Mouse (Mus musculus) erythroblast, adult 5-6 weeks (primary cell): ENCODE results near the gene Ube2n. TPM values are rescaled to one million over a fixed set of nuclear protein-coding genes. Genes with fewer than 3 reads are reported as not detected.

Source experiments
- ATAC-seq: replicated peaks from 2 replicates; pipeline ENCODE4 v1.8.0; 2016; ENCODE audit warnings: moderate number of reproducible peaks, mild to moderate bottlenecking, moderate TSS enrichment, inconsistent platforms; ENCODE audit not compliant: poor library complexity, low FRiP score, severe bottlenecking
- total RNA-seq, 2 experiments: library from RNA; stranded (forward) in 1 of 2; stranded (reverse) in 1 of 2; fragments of 150-400 nt in 1 of 2; fragments of 200-764, 138-1000 nt in 1 of 2; gene quantifications; 2 replicates each; pipeline versions ENCODE4 v1.2.3 to v1.2.4; 2015 to 2017; ENCODE audit warnings: low replicate concordance in 2 of 2

The Ube2n gene
- total RNA-seq (2015; ENCODE audit: low replicate concordance) (139 and 159 TPM in 2 replicates), total RNA-seq (2017; ENCODE audit: low replicate concordance) (19.4 and 23.5 TPM in 2 replicates)

DNA sequence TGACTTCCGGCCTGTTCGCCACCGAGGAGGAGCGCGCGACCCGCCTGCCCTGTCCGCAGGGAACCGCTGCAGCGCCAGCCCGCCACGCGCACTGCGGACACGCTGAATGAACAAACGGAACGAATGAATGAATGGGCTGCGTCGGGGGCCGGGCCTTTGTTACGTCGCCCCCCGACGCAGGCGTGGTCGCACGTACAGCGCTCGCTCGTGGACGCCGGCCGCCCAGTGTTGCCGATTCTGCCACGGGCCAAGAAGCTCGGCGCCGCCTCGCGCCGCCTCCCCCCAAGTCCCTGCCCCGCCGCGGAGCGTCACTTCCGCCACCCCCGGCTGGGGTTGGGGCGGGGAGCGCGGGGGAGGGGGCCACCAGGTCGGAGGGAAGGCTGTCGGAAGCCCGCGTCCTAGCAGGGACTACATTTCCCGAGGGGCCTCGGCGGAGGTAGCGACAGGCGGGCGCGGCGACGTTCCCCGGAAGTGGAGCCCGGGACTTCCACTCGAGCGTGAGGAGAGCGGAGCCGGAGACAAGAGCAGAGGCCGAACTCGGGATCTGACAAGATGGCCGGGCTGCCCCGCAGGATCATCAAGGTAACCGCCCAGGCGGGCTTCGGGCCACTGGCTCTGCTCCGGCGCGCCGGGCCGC lies at the start of gene Ube2n:
Ube2n (plus strand) TSS at position 490 of the 637 bp plus-strand sequence.
- peak; percentile 89 for ATAC-seq

DNA sequence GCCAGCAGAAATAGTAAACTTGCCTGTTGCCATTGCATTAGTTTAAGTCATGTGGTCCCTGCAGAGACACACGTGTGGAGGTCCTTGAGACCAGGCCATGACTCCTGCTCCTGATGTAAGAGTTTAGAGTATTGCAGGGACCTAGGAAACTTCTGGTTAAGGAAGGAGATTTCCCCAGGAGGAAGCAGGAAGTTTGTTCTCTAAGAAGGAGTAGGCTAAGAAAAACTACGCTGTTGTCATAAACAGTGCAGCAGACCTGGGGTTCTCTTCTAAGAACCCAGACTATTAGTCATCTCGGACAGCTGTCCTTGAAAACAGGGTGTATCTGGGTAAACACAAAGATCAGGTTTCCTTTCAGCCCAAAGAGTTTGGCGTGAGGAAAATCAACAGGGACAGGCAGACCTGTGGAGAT lies 49.5 kb upstream of the Ube2n start:
- no peak for ATAC-seq

DNA sequence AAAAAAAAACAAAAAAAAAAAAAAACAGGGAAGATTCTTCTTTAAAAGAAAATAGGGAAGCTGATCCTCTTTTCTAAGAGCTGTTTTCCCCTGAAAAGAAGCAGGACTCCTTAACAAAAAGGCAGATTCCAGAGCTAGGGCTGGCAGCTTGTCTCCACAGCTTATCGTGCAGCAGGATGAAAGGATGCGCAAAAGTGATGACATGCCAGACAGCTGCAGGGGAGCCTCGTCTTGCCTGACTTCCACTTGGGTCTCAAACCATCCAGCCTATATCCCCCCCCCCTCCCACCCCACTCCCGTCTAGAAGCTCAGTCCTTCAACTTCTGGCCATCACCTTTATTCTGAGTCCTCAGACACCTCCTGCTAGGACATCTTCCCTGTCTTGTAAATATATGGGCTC lies 46.1 kb upstream of the Ube2n start:
- no peak for ATAC-seq

DNA sequence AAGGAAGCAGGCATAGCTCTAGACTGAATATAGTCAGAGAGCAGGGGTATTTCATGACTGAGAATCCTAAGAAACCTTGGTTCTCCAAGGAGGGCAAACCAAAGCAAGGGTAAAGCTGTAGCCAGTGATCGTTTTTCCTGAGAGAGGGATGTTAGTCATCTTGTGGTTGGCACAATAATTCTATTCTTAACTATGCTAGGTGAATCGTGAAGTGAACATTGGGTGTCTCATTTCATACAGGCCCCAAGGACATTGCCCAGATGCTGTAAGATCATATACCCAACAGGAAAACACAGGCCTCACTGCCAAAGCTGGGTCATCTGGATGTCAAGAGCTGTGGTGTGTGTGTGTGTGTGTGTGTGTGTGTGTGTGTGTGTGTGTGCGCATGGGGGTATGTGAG lies 43.8 kb upstream of the Ube2n start:
- ATAC-seq, result no peak

DNA sequence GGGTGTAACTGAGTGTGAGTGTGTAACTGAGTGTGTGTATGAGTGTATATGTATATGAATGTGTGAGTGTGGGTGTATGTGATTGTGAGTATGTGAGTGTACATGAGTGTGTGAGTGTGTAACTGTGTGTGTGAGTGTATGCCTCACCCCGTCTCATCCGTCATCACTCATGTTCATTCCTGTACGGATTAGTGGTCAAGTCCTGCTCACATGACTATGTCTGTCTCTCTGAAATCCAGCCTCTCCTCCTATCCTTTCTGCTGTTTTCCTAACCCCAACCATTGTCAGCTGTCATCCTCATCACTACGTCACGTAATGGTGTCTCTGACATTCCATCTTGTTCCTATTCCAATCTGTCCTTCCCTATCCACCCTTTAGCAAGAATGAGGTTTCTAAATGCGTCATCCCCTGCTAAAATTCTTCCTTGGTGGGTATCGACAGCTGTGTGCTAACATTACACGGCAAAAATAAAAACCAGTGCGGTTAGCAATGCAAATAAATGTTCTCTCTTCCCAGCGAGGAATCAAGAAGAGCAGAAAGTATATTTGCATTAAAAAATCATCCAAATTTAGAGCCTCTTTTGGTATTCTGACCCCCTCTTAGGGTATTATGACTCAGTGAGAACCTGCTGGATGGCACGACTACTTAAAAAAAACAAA lies 42.9 kb upstream of the Ube2n start:
- no peak for ATAC-seq

DNA sequence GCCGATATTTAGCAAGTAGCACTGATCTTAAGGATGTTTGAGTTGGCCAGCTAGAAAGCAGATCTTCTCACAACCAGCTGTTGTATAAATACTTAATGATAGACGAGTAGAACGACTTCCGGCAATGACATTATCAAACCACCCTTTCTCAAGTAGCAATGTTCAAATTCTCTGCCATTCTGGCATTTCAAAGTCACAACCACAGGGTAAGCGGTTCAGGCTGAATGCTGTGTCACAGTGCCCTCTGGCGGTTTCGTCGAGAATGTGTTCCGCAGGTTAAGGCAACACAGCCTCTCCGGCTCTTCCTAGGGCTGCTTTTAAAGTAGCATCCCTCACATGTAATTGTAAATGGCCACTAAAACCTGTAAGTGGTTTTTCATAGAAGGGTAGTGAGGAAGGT lies 39.0 kb upstream of the Ube2n start:
- peak; percentile 86 for ATAC-seq

DNA sequence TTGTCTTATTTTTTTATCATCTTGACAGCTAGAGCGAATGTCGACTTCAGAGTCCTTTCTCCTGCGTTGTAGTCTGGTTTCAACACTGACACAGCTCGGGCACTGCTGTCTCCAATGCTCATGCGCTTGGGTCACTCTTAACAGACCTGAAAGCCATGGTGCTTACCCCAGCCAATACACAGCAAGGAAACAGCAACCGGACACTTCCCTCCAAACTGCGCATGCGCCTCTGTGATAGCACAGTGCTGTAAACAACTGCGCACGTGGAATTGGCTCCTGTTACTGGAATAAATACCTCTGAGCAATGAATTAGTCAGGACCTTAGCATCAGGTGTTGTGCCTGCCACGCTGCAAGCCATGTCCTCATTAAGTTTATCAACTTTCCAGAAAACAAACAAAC lies 37.4 kb upstream of the Ube2n start:
- no peak for ATAC-seq

DNA sequence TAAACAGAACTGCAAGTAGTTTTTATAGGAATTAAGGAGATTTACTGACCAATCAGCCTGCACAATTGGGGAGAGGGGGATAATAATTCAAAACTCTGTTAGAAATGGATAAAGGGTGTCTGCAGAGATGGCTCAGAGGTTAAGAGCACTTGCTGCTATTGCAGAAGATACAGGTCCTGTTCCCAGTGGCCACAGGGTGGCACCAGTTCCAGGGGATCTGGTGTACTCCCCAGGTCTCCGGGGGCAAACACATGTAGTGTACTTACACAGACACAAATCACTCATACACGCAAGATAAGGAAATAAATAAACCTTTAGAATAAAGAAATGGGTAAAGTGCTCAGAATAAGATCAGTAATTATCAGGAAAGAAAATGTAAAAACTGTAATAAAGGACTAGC lies 25.3 kb upstream of the Ube2n start:
- ATAC-seq, result no peak

DNA sequence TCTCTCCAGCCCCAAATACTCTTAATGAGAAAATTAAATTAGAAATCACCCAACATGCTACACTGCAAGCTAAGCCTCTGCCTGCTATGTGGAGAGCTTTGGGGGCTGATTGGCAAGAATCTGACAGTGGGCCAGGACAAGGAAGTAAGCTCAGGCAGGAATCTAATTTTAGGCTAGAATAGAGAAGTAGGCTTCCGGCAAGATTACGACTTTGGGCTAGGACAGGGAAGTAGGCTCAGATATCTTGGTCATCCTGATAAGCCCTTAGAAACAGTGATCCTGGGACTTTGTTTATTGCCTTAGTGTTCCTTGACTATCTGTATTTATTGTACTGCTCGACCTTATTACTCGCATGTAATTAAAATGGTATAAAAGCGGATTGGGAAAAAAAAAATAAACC lies 20.7 kb upstream of the Ube2n start:
- ATAC-seq, result no peak

DNA sequence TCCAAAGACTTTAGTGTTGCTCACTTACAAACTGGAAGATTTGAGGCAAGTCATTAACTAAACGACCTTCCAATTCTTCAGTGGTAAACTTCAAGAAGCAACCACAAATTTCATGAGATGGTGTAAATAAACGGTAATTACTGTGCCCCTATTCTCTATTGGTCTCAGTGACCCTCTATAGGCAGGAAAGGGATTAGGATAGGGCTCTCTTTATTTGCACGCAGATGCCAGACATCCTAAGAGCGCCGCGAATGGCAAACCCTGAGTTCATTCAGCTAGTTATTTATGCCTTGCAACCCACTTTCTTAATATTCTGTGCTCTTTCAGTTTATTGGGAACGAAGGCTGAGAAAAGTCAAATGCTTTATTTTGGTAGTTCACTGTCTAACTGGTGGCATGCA lies 13.9 kb upstream of the Ube2n start:
- no peak for ATAC-seq

DNA sequence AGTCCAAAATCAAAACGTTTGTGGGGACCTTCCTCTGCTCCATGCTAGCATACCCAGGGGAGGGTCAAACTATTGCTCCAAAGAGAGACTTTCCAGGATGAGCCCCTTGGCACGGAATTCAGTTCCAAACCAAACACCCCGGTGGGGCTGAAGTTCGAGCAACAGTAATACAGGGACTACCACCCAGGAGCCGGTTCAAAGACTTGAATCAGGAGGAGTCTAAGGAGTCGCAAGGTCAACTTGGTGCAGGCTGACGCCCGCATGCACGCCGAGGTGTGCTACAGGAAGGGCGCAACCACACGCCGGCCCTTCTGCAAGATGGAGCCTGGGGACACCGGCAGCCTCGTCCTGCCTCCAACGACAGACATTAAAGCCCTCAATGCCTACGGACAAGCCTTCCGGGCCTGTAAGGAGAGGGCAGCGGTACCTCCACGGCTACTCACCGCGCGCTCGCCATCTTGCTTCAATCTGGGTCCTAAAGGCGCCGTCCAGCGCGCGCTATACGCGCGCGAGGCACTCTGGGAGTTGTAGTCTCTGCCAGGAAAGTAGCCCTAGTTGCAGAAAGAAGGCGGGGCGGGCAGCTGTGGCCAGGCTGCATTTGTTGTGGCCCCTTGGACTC lies 13.4 kb upstream of the Ube2n start, which contains the start of gene Mrpl42:
Mrpl42 (minus strand) TSS at position 478 of the 619 bp plus-strand sequence.
- ATAC-seq, result peak; percentile 99

DNA sequence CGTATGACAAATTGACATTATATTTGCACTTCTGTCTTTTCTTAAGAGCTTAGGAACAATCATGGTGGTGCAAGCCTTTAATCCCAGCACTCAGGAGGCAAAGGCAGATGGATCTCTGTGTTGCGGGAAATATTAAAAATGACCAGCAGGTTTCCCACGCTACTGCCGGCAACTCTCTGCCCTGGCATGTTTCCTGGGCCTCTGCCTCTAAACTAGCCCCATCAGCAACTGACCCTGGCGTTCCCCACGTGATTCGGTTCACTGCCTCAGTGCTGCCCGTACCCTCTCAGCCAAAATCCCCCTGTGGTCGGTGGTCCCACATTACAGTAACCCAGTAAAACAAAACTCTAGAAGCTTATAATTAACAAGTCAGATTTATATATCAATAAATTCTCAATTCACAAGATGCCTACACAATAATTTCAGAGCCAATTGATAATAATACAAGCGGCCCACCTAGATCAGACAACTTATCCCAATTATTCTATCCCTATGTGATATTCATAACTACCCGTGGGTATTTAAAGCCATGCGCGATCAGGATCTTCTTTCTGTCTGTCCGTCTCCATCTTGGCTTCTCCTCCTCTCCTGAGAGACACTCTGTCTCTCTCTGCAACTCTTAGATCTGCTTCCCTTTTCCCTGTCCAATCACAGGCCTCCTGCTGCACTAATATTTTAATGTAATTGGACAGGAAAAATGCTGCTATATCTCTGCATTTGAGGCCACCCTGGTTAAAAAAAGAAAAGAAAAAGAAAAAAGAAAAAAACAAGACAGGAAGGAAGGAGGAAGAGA lies 11.3 kb upstream of the Ube2n start:
- ATAC-seq, result no peak

DNA sequence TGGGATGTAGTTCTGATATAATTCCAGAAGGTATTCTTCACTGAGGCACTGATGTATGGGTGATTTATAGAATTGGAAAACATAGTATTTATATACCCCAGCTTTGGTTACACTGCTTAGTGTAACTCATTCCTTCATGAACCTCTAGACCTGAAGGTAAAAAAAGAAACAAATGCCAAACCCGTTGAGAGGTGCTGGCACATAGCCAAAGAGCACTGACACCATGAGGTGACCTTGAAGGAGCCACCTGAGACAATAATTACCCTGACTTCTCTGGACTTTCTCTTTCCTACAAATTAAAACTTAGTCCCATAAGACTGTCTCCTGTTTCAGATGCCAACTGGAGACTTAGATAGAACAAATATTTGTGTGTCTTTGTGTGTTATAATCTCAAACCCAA lies 10.6 kb upstream of the Ube2n start:
- no peak for ATAC-seq

DNA sequence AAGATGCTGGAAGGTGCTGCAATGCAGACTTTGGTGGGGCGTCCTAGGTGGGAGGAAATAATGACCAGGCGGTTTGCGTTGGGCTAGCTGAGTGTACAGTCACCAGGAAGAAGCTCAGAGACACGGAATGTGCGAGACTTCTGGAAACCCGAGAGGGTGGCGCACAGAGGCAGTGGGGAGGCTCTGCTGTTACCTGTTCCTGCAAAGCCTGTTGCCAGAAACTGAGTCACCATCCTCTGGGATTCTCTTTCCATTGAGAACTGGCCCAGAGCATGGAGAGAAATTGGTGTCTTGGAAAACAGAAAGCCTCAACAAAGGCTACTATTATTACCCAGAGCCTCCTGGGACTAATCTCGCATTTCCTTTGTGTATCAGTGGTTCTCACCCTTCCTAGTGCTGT lies 6.8 kb upstream of the Ube2n start:
- ATAC-seq, result no peak

DNA sequence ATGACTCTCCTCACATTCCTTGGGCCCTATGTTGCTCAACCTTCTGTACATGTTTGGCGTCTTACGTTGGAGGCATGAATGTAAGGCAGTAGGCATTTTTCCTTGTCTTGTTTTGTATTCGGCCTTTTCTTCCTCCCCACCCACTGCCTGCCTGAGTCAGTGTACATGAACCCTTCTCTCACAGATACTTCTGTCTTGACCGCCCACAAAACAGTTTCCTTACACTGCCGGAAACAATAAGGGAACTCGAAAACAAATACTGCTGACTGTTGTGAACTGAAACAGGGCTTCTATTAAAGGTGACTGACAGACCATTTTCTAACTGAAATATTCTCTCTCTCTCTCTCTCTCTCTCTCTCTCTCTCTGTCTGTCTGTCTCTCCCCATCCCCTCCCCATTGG lies 6.2 kb upstream of the Ube2n start:
- ATAC-seq, result no peak

DNA sequence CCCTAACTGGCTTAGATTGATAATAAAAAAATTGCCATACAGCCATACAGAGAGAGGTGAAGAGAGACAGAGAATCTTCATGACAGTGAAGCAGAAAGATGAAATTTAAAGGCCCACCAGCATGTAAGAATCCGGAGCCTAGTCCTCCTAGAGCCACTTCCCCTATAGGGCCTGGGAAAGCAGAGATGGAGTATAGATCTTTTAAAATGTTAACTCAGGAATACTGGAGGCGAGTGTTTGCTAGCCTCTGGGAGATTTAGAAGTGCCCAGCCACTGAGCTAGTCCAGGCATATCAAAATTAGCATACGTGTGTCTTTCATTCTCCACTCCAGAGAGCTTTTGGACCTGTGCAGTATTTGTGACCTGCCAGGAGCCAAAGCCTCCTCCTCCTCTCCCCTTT lies 5.7 kb upstream of the Ube2n start:
- ATAC-seq, result no peak

DNA sequence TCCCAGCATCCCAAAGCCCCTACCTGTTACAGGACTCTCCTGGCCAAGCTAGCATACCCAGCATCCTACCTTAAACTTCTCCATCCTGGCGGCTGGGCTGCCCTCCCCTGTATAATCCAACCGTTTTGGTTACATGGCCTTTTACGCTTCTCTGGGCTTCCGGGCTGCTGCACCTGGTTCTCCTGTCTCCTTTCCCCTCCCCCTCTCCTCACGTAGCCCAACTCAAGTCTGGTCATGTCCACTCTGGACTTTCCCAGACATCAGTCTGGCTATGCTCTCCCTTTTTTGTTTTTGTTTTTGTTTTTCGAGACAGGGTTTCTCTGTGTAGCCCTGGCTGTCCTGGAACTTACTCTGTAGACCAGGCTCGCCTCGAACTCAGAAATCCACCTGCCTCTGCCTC lies 2.3 kb upstream of the Ube2n start:
- ATAC-seq, result no peak

DNA sequence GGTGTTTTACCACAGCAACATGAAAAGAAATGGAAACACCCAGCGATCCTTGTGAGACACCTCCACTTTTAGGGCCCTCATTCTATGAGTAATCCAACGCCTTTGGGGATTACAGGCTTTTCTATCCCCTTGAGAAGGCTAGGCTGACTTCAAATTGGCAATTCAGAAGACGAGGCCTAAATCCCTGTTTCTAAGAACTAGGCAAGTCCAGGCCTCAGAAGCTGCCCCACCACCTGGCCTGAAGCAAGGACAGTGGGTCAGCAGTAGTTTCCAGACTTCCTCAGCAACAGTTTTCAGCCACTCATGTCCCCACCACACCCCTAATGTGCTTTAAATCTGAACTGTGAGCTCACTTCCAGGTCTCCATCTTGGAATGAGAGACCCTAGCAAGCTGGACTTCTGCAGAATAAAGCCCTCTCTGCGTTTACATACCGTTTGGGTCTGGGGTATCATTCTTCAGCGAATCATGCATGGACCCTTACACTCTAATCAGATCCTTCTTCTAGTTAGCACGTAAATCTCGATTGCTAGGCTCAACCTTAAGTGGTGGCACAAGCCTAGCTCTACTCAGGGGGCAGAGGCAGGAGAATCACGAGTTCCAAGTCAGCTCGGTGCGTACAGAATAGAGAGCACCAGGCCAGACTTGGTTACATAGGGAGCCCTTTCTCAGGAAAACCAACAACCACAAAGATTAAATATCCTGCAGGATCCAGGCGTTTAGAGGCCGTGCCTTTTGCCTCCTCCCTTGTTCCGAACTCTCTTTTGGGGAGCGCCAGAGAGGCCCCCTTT lies 983 bp upstream of the Ube2n start:
- no peak for ATAC-seq

DNA sequence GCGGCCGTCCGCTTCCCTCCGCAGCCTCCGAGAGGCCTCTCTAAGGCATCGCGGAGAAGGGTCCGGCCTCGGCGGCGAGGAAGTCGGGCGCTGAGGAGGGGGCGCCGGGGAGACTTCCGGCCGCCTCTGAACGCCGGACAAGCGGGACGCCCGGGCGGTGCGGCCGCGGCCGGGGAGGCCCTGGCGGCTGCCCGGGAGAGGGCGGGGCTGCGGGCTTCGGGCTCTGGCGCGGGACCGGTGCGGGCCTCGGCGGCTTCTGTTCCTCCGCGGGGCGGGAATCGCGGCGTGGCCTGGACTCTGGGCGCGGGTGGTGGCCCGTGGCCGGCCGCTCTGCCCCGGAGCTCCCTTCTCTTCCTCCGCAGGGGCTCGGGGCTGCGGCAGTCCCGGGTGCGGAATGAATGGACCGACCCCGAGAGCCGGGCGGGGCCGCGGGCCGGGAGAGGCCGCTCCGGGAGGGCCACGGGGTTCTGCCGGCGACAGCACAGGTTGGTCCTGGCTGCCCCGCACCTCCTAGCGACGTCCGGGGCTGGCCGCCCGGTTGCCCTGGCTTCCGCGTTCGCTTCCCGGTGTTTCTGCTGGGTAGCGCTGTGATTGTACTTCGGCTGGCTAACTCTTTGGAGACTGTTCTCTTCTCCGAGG lies 467 bp downstream of the Ube2n start:
- peak; percentile 66 for ATAC-seq
